Mouse (Mus musculus): ENCODE measurements at regions not wholly inside any gene's neighbourhood (a gene's known extent, or its start where the extent isn't known, plus 50 kb on each side); places are given as distances from the start of the nearest gene placed in this dataset.
A peak's percentile ranks its signal among the peaks of the same experiment; 100 is the strongest.

DNA sequence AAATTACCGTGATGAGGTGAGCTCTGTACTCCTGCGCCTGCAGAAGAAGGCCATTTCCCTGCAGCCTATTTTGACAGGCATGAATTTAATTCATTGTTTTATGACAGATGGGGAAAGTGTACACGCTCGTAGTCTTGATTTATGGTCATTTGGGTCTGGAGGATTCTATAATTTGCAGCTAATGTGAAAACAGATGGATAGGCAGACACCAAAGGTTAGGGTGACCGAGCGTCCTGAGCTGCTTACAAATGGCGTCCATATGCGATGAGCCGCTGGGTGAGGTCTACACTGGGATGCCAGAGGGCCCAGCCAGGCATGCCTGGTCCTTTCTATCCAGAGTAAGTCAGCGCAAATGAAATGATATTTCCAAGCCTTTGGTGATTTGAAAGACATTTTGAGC, 330.2 kb downstream of the Pax1 start:
- DNase-seq (ENCODE audit: low read depth): no peak

DNA sequence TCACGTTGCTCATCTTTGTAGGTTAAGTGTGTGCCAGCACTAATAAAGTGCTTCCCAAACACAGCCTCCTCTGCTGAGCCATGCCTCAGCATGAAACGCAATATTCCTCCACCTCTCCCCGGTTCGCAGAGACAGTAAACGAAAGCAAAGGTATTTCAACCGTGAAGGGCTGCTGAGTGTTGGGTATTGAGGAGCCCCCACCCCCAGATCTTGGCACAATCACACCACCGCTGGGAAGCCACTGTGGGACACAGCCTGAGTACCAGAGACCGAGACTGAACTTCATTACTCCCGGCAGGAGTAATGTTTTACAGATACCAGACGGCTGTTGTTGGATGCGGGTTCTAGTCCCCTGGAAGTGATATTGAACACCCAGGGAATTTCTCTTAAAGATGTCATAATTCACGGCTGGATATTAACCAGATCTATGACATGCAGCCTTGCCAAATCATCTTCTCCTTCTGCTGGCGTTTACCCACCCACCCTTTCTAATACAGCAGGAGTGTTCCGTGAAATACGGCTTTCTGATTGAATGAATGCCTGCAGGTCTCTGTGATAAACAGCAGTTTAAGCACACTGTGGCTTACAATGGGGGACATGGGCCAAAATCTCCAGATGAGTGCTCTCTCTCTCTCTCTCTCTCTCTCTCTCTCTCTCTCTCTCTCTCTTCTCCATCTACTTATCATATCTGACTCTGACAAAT, 328.9 kb downstream of the Pax1 start:
- DNase-seq (ENCODE audit: low read depth): no peak

DNA sequence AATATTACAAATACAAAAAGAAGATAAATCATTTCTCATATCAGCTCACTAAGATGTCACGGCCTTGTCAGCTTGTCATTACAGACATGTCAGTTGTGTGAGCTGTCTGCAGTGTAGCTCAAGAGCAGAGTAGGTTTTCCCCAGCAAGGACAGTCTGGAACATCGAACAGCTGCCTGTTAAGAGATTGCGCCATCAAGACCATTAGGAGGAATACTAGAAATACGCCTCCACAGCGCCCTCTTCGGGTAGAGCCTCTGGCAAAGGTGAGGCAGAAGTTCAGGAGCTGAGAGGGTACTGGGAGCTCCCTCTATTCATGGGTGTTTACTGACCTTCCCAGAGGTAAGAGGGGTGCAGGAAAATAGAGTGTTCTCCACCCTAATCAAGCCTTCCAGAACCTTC, 327.0 kb downstream of the Pax1 start:
- DNase-seq (ENCODE audit: low read depth): no peak

DNA sequence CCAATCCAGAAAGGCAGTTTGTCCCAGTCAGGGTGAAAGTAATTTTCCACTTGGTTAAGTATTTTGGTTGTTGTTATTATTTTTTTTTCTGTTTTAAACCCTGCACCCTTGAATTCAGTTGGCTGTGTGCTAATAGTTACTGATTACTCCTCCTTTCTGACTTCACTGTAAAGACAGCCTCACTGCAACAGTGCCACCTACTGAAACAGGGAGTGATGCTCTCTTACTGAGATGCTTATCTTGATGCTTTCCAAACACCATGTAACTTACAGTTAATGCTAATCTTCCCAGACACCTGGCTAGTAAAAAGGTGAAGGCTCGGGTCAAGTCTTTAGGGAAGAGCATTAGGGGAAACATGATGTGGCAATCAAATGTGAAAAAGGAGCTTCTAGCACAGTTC, 294.9 kb downstream of the Pax1 start:
- DNase-seq (ENCODE audit: low read depth): no peak

DNA sequence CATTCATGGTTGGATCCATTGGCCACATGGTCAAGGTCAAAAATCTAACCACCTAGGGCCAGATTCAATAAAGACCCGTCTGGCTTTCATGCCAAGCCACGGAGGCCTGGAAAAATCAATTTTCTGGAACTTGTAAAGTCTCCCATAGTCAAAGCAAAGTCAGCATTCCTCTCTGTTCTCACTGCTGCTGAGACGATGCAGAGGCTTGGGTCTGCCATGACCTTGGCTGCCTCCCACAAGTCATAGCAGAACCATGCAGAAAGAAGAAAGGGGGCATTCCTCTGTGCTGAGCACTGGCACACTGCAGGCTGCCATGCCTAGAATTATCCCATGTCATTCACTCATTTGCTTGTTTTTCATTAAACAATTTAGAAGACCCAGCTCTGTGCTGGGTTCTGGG, 288.5 kb downstream of the Pax1 start:
- DNase-seq (ENCODE audit: low read depth): peak; percentile 41

DNA sequence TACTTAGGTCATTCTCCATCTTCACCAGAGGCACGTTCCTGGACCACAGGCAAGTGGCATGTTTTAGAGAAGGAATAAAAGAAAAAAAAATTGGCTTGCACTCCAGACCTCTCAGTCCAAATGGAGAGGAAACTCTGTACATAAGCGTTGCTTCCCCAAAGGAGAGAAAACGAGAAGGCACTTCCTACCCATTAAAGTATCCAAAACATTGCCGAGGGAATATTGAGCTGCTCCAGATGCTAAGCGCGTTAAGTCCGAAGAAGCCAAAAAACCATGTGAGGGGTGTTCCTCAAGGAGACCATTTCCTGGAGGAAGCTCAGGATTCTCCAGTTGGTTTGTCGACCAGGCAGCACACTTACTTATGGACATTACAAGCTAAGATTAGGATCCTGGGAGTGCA, 286.2 kb downstream of the Pax1 start:
- DNase-seq (ENCODE audit: low read depth): no peak

DNA sequence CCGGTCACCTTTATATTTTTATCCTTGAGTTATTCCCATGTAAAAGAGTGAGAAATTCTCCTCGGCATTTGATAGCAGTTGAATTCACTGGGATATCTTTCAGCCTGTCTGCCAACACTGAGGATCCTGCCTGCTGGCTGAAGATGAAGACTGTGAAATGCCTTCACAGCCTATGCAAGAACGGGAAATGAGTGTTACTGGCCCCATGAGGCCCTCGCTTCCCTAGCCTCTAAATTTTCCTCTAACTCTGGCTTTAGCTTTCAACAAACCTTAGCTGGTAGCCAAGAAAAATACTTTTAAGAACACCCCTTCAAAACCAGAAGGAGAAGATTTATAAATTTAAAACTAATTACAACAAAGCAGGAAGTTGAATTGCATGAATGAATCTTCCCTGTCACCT, 285.8 kb downstream of the Pax1 start:
- no peak for DNase-seq (ENCODE audit: low read depth)

DNA sequence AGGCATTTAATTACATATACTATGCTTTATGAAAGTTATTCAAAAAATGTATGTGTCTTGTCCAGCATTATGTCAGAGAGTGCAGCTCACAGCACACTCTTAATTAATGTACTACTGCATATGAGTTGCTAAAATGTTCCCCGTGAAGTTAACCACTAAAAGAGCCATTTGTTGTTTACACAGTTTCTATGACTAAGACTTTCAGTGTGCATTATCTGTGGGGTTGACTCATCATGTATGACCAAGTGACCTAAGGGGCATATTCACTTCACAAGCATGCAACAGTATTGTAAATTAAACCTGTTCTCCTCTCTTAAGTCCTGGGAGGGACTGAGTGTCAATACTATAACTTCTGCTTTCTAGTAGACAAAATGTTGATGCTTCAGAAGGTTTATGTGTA, 276.2 kb downstream of the Pax1 start:
- DNase-seq (ENCODE audit: low read depth): no peak

DNA sequence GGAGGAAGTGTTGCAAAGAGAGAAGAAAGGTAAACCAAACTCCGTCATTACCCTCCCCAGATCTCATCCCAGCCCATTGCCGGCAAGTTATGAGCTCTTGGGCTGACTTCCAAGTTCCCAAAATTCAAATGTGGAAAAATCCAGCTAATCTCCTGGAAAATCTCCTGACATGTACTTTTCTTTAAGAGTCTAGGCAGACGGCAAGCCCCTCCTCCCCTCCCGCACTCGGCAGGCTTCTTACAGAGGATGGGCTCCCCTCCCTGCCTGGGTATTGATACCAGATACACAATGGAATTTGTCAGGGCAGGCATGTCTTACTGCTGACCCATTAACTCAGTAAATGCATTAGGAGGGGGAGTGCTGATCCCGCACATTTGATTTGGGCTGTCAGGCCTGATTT, 271.0 kb downstream of the Pax1 start:
- no peak for DNase-seq (ENCODE audit: low read depth)

DNA sequence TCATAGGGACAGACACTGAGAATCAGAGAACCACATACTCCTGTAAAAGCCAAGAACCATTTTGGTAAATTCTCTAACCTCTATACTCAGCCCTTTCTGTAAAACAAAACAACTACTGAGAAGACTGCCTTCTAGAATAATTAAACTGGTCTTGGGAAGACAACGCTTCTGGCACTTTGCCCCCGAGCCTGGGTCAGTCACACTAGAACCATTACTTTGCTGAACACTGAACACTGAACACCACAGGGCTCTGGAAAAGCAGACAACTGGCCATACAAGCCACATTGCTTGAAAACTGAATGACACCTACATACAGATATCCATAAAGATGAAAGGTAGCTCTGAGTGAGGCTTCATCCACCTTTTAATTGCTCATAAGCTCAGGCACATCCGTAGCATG, 268.0 kb downstream of the Pax1 start:
- DNase-seq (ENCODE audit: low read depth): no peak

DNA sequence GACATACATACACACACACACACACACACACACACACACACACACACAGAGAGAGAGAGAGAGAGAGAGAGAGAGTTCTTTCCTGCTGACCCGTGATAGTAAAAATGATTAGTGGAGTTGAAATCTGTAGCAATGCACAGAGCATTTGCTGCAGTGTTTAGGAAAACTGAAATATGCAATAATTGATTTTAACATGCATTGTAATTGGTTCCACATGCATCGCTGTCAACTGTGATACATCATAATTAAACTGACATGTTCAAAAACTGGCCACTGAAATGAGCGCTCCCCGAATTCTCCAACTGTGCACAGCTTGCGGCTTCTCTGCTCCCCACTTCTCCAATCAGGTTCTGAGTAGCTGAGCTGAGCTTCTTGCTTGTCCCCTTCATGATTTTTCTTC, 265.4 kb downstream of the Pax1 start:
- DNase-seq (ENCODE audit: low read depth): no peak

DNA sequence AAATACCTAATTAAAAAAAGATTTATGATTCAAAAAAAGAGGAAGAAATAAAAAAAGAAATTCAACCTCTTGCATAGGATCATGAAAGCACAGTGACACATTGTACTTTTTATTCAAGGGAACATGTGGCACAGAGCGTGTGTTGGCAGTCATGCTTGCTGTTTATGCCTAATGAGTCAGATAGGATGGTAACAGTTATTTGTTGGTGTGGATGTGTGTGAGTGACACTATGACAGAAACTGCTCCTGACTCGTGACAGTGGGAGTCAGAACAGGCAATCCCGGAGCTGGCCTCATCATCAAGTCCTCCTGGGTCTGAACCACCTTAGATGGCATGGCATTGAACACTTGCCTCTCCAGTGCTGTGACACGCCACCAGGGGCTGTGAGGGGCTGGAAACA, 261.4 kb downstream of the Pax1 start:
- DNase-seq (ENCODE audit: low read depth): no peak

DNA sequence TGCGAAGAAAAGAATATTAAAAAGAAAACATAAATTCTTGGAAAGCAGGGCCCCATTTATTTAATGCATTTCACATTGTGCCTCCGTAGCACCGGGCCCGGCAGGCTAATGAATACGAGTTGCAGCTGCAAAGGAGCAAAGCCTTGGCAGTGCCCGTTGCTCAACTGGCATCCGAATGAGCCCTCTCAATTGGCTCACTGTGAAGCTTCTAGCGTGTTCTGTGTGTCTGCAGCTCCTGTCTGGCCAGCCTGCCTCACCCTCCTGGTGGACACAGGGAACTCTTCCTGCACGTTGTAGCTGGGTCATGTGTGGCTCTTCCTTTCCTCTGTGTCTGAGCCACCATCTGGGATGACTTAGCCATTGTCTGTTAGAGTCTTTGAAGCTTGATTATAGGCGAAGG, 256.1 kb downstream of the Pax1 start:
- DNase-seq (ENCODE audit: low read depth): no peak

DNA sequence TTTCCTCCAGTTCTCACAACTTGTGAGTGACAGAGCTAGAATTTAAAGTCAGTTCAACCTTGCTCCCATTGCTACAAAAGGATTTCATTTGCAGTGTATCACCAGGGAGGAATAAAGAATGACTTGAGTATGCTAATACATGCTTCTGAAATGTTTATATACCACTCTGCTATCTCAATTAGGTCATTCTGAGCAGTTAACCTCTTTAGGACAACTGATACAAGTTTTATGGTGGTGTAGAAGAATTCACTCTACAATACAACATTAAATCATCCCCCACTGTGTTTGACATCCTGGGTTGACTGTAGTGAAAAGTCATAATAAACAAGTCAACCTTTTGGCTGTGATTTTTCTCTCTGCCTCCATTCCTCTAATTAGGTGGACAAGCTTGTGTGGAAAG, 248.6 kb downstream of the Pax1 start:
- no peak for DNase-seq (ENCODE audit: low read depth)

DNA sequence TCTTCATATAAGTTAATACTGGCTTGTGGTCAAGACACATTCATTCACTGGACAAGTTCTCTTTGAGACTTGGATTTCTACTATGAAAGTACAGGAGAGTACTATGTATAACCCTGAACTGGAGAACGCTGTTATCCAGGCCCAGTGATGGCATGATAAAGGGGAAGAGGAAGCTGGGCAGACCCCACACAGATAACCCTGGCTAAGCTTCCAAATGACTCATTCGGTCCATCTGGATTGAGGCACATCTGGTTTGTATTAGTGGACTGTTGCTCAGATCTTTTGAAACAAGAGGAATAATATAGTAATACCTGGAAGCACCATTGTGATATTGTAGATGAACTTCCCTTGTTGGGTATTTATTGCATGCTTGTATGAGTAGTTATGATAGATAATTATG, 239.9 kb downstream of the Pax1 start:
- DNase-seq (ENCODE audit: low read depth): no peak

DNA sequence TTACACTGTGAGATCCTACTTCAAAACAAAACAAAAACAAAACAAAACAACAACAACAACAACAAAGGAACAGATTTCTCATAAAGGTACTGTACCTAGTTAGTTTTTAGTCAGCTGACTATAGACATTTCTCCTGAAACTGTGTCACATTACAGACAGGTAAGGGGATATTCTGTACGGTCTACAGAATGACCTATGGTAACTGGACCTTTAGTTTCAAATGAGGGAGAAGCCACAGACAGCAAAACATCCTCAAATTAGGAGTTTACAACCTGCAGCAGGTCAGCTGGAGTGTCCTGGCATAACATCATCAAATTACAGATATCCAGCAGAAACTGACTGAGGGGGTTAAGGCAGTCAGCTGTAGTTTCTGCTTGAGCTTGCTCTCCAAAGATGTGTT, 210.7 kb downstream of the Pax1 start:
- no peak for DNase-seq (ENCODE audit: low read depth)

DNA sequence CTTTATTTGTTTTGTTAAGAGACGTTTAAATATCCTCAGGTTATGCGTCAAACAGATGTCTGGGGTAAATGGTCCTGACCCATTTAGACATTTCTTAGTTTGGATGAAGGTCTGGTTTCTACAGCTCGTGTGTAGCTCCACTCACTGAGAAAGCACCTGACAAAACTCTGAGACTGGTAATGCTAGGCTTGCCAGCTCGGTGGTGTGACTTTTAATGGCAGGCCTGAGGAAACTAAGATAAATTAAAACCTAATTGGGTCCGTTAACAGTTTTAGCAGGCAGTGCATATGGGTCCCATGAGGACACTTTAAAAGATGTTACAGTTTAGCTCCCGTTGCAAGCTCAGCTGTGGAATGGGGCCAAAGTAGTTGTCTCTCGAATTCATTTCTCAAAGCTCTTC, 199.5 kb downstream of the Pax1 start:
- no peak for DNase-seq (ENCODE audit: low read depth)

DNA sequence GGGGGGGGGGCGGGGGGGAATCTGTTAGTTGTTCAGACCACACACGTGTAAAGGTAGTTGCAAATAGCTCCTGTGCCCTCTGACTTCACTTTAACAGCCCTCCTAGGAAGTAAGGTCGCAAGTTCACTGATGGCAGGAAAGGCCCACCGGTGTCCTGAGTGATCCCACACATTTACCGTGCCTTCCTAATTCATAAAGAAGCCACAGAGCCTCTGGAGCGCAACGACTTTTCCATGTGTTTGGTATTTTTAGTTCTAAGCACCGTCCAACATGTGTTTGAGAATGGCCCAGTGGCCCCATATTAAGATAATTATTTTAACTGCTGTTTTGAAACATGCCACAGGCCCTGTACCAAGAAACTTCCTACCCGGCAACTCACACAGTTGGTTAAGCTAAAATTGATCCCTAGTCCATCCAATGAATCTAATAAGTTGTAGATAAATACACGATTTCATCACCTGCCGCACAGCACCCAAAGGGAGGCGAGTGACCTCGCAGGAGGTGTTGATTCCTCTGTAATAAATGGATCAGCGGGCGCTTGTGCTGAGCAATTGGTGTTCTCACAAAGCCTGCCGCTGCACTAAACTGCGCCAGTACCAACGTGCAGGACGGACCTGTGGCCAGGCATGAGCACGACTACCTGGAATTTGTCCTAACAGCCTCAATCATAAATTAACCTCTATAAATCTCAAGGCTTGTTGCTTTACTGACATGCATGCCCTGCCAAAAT, 198.9 kb downstream of the Pax1 start:
- DNase-seq (ENCODE audit: low read depth): no peak

DNA sequence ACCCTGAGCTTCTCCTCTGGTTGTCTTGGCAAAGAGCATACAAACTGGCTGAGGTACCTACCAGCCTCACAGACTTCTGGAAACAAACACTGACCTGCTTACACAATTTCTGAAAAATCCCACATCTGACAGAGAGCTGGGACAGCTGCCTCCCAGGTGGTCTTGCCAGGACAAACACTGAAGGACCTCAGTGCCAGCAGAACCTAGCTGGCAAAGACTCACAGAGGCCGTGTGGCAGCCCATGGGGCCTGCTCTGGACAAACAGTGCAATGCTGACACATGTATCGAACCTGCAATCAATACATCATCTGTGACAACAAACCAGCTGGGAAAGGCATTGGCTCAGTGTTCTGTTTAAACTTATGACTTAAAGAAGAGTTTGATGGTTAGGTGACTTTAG, 167.4 kb downstream of the Pax1 start:
- DNase-seq (ENCODE audit: low read depth): no peak

DNA sequence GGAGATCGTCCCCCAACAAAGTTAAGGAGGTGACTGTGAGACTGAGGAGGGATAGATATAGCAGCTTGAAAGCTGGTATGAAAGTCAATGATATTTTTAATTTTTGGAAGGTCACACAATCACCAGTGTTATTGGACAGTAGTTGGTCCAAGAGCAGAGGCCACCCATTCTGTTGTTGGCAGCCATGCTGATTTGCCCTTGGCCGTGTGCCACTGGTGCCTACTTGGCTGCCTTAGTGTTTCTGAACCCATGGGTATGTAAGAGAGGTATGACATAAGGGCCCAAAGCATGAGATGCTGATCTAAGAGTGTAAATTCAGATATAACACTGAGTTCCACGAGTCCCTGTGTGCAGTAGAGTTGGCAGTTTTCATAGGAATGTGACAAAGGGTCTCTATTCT, 153.7 kb downstream of the Pax1 start:
- DNase-seq (ENCODE audit: low read depth): no peak

DNA sequence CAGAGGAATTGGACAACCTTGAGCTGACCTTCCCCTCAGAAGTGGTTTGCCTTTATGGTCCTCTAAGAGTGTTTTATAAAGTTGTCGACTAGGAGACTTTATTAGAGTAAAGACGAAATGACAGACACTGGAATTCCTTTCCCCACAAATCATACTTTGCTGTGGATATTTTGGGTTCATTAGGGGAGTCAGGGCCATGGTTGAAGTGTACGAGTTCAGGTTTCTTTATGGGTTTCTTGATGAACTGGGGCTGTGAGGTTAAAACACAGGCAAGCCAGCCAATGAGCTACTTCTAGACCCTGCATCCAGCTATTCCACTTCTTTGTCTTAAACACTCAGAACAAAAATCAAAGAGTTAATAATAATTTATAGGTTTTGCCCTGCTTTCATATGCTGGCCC, 153.0 kb downstream of the Pax1 start:
- no peak for DNase-seq (ENCODE audit: low read depth)

DNA sequence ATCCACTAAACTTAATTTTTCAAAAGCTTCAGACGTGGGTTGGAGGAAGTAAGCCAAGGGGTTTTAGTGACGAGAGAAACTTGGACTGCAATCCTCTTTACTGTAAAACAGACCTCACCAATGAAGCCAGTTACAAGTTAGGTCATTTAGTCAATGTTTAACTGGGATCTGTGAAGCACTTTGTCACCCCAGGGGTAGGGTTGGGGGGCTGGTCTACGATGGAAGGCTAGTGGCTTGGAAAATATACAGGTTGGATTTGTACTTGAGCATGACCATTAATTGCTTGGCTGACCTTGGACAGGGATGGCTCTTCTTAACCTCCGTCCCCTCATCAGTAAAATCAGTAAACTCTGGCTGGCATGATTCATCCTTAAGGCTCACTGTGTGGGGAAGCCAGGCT, 142.2 kb downstream of the Pax1 start:
- no peak for DNase-seq (ENCODE audit: low read depth)

DNA sequence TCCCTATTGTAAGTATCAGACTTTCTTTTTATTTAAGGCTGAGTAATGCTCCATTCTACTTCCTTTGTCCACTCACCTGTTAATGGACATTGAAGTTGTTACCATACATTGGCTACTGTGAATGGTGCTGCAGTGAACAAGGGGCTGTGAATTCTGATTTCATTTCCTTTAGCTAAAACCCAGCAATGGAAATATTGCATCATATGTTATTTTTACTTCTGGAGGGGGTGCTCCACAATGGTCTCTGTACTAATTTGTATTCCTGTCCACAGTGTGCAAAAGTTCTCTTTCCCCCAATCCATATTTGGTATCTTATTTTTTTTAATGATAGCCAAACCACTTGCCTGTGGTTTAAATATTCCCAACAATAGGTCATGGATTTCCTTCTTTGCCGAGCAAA, 137.0 kb downstream of the Pax1 start:
- DNase-seq (ENCODE audit: low read depth): no peak

DNA sequence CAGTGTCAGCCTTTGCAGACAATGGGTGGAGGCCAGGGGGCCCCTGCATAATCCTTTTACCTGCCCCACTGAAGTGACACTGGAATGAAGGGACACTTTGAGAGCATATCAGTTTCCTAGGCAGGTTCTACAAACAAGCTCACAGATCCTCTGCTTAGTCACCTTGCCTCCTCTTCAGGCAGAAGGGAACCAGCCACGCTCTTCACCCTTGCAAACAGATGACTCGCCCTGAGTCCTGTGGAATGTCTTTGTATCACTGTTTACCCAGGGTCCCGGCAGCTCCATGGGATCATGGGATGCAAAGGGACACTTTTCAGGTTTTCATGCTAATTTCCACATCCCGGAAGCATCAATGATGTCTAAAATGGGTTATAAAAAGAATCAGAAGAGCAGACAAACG, 94.2 kb downstream of the Pax1 start:
- DNase-seq (ENCODE audit: low read depth): no peak
